8 mouse cellular contexts compared by ENCODE assay signal in genomic region chr11:6405591-6406081, GRCm38 (mm10). TPM values are rescaled to one million over a fixed set of nuclear protein-coding genes. Genes with fewer than 3 reads are reported as not detected.
DNase-seq lines count a peak whose midpoint lies in the region; ATAC-seq and TF ChIP-seq lines count a peak whose summit lies in the region.

No protein-coding gene starts in this region.

- H3K27me3 ChIP-seq in liver, embryonic 13.5 days, result no peaks in the 10 kb centered on the region
- H3K27me3 ChIP-seq in liver, postnatal 0 days (ENCODE audit: insufficient read depth, low read length), result no peaks in the 10 kb centered on the region
- no peaks in the 10 kb centered on the region for H3K27me3 ChIP-seq in heart, adult 2 months (ENCODE audit: control insufficient read depth, insufficient read depth, low read length)
- no peaks in the 10 kb centered on the region for H3K27me3 ChIP-seq in kidney, adult 2 months (replicated peaks; ENCODE audit: control insufficient read depth, insufficient read depth, low read length)
- H3K27me3 ChIP-seq in neural tube, embryonic 13.5 days, result no peaks in the 10 kb centered on the region

- H3K4me3 ChIP-seq in liver, embryonic 13.5 days (replicated peaks), result no peak overlapping the region
- H3K4me3 ChIP-seq in liver, postnatal 0 days (ENCODE audit: low read depth, low read length), result no peak overlapping the region
- H3K4me3 ChIP-seq in brown adipose tissue, adult 24 weeks (ENCODE audit: insufficient read depth, low read depth, low read length), result no peak overlapping the region
- H3K4me3 ChIP-seq in heart, adult 2 months, result no peak overlapping the region; the same call in 1 of the 2 replicates
- no peak overlapping the region for H3K4me3 ChIP-seq in kidney, adult 2 months (ENCODE audit: insufficient read depth, low read depth, low read length)
- no peak overlapping the region for H3K4me3 ChIP-seq in neural tube, embryonic 13.5 days

- H3K79me2 ChIP-seq in heart, adult 2 months (replicated peaks; ENCODE audit: control insufficient read depth, insufficient read depth, low read length), result no peaks in the 10 kb centered on the region

- intact Hi-C loops in heart, adult 2 months (cut with DNase I), result no loop called here

- no peak overlapping the region for H3K27ac ChIP-seq in liver, embryonic 13.5 days
- H3K27ac ChIP-seq in liver, postnatal 0 days (ENCODE audit: low read depth), result no peak overlapping the region
- H3K27ac ChIP-seq in brown adipose tissue, adult 24 weeks (replicated peaks; ENCODE audit: low read depth, low read length), result peak overlapping the region; percentile 31
- H3K27ac ChIP-seq in heart, adult 2 months, result peak overlapping the region; percentile 86
- H3K27ac ChIP-seq in kidney, adult 2 months (ENCODE audit: insufficient read depth, low read depth, low read length), result peak overlapping the region; percentile 92
- peak overlapping the region; percentile 80 for H3K27ac ChIP-seq in neural tube, embryonic 13.5 days (replicated peaks)

- ATAC-seq in liver, embryonic 13.5 days (ENCODE audit: low read depth), result no peak
- ATAC-seq in liver, postnatal 0 days, result no peak
- no peak for ATAC-seq in neural tube, embryonic 13.5 days (ENCODE audit: low read depth)

- no peak for TF ChIP-seq CTCF in liver, postnatal 0 days (IDR thresholded peaks at IDR 0.05; ENCODE audit: low read depth)
- no peak for TF ChIP-seq CTCF in heart, adult 2 months (IDR thresholded peaks at IDR 0.05)
- no peak for TF ChIP-seq CTCF in kidney, adult 2 months (conservative IDR thresholded peaks at IDR 0.05; ENCODE audit: insufficient read depth, insufficient read length, low read depth, low read length)

- TF ChIP-seq POLR2A in heart, adult 2 months (IDR thresholded peaks at IDR 0.05; ENCODE audit: insufficient read depth, low read depth, low read length), result no peak
- no peak for TF ChIP-seq POLR2A in kidney, adult 2 months (IDR thresholded peaks at IDR 0.05; ENCODE audit: low read depth, low read length)

- DNase-seq in liver, embryonic 13.5 days, result no peak
- no peak for DNase-seq in liver, postnatal 0 days
- DNase-seq in heart, adult 2 months, result peak; percentile 71 to 76
- DNase-seq in kidney, adult 2 months, result peak; percentile 84
- DNase-seq in retina, postnatal 1 day, result no peak
- DNase-seq in urinary bladder, postnatal 10 days (ENCODE audit: low spot score), result no peak

- TF ChIP-seq EP300 in liver, postnatal 0 days (IDR thresholded peaks at IDR 0.05; ENCODE audit: low read depth), result no peak
- no peak for TF ChIP-seq EP300 in heart, adult 2 months (IDR thresholded peaks at IDR 0.05; ENCODE audit: insufficient read depth, low read depth, low read length)

- H3K9me3 ChIP-seq in liver, embryonic 13.5 days (replicated peaks), result no peaks in the 10 kb centered on the region
- no peaks in the 10 kb centered on the region for H3K9me3 ChIP-seq in liver, postnatal 0 days (ENCODE audit: low read length)
- no peaks in the 10 kb centered on the region for H3K9me3 ChIP-seq in neural tube, embryonic 13.5 days

- H3K9ac ChIP-seq in liver, embryonic 13.5 days, result peak overlapping the region; percentile 46
- no peak overlapping the region for H3K9ac ChIP-seq in liver, postnatal 0 days (replicated peaks)
- peak overlapping the region; percentile 28 for H3K9ac ChIP-seq in heart, adult 2 months (ENCODE audit: low read depth, low read length)
- peak overlapping the region; percentile 41; the same call in 1 of the 2 replicates for H3K9ac ChIP-seq in neural tube, embryonic 13.5 days

- 84% methylated on average over 4 of the region's 4 CpGs for WGBS in liver, embryonic 13.5 days (ENCODE audit: insufficient replicate concordance)
- 78% methylated on average over 4 of the region's 4 CpGs for WGBS in liver, postnatal 0 days (ENCODE audit: insufficient replicate concordance)
- 36% methylated on average over 4 of the region's 4 CpGs for WGBS in heart, adult 2 months
- 55% methylated on average over 4 of the region's 4 CpGs for WGBS in kidney, adult 2 months
- WGBS in neural tube, embryonic 13.5 days, result 79% methylated on average over 4 of the region's 4 CpGs

- H3K4me1 ChIP-seq in liver, embryonic 13.5 days (replicated peaks), result peaks cover 25% of the 10 kb centered on the region
- H3K4me1 ChIP-seq in liver, postnatal 0 days (ENCODE audit: insufficient read depth), result no peaks in the 10 kb centered on the region
- H3K4me1 ChIP-seq in brown adipose tissue, adult 24 weeks (ENCODE audit: control insufficient read depth, insufficient read depth, insufficient read length, low read length), result peaks cover 23% of the 10 kb centered on the region
- peaks cover 28% of the 10 kb centered on the region for H3K4me1 ChIP-seq in heart, adult 2 months (ENCODE audit: control insufficient read depth, insufficient read depth, low read length)
- peaks cover 13% of the 10 kb centered on the region for H3K4me1 ChIP-seq in kidney, adult 2 months (ENCODE audit: control insufficient read depth, insufficient read depth, low read length)
- peaks cover 26% of the 10 kb centered on the region for H3K4me1 ChIP-seq in neural tube, embryonic 13.5 days (replicated peaks)

- H3K36me3 ChIP-seq in liver, embryonic 13.5 days, result peaks cover 53% of the 10 kb centered on the region
- H3K36me3 ChIP-seq in liver, postnatal 0 days (replicated peaks; ENCODE audit: insufficient read depth, low read length), result peaks cover 51% of the 10 kb centered on the region
- H3K36me3 ChIP-seq in heart, adult 2 months (ENCODE audit: control insufficient read depth, insufficient read depth, low read length), result no peaks in the 10 kb centered on the region; the same call in none of the 2 replicates
- H3K36me3 ChIP-seq in kidney, adult 2 months (ENCODE audit: control insufficient read depth, insufficient read depth, low read length), result no peaks in the 10 kb centered on the region; the same call in 1 of the 2 replicates
- H3K36me3 ChIP-seq in neural tube, embryonic 13.5 days, result peaks cover 58% of the 10 kb centered on the region

- H3K4me2 ChIP-seq in liver, embryonic 13.5 days, result no peak overlapping the region
- no peak overlapping the region for H3K4me2 ChIP-seq in liver, postnatal 0 days (ENCODE audit: low read depth, low read length)
- no peak overlapping the region for H3K4me2 ChIP-seq in neural tube, embryonic 13.5 days

RNA-seq across cellular contexts. Expression of gene Ppia, which starts 9.6 kb away (rescaled TPM):
- polyA plus RNA-seq in liver, embryonic 13.5 days (2015; fragmentation: Nextera tagmentation; extraction: Ambion mirVana), result 3,630 and 3,871 TPM in 2 replicates
- 2,313 and 2,332 TPM in 2 replicates for polyA plus RNA-seq in liver, postnatal 0 days (2015; fragmentation: Nextera tagmentation; extraction: Ambion mirVana)
- polyA plus RNA-seq in brown adipose tissue, adult 24 weeks (2012; ENCODE audit: insufficient read depth, insufficient read length, missing spikeins), result 1,997 and 2,277 TPM in 2 replicates
- total RNA-seq in heart, adult 2 months (2021), result 100 to 1,000 TPM; 304 to 328 TPM
- 298 and 449 TPM in 2 replicates for polyA plus RNA-seq in heart, adult 2 months (2012; rRNA removed)
- polyA plus RNA-seq in kidney, adult 2 months (2012; rRNA removed), result 1,045 and 1,237 TPM in 2 replicates
- polyA plus RNA-seq in neural tube, embryonic 13.5 days (2015; fragmentation: Nextera tagmentation; extraction: Ambion mirVana), result 4,471 and 4,554 TPM in 2 replicates

RNA-seq across cellular contexts. Expression of gene Zmiz2, which starts 16.8 kb away (rescaled TPM):
- 4.4 and 4.7 TPM in 2 replicates for polyA plus RNA-seq in liver, embryonic 13.5 days (2015; fragmentation: Nextera tagmentation; extraction: Ambion mirVana)
- polyA plus RNA-seq in liver, postnatal 0 days (2015; fragmentation: Nextera tagmentation; extraction: Ambion mirVana), result 3.4 and 3.7 TPM in 2 replicates
- 20.4 and 25.1 TPM in 2 replicates for polyA plus RNA-seq in brown adipose tissue, adult 24 weeks (2012; ENCODE audit: insufficient read depth, insufficient read length, missing spikeins)
- total RNA-seq in heart, adult 2 months (2021), result 10 to 100 TPM; 36.6 to 39.3 TPM
- polyA plus RNA-seq in heart, adult 2 months (2012; rRNA removed), result 26.2 and 35.7 TPM in 2 replicates
- 47.7 and 53.7 TPM in 2 replicates for polyA plus RNA-seq in kidney, adult 2 months (2012; rRNA removed)
- polyA plus RNA-seq in neural tube, embryonic 13.5 days (2015; fragmentation: Nextera tagmentation; extraction: Ambion mirVana), result 21.1 and 25.8 TPM in 2 replicates

RNA-seq across cellular contexts. Expression of gene H2afv, which starts 38.6 kb away (rescaled TPM):
- 109 and 112 TPM in 2 replicates for polyA plus RNA-seq in liver, embryonic 13.5 days (2015; fragmentation: Nextera tagmentation; extraction: Ambion mirVana)
- polyA plus RNA-seq in liver, postnatal 0 days (2015; fragmentation: Nextera tagmentation; extraction: Ambion mirVana), result 135 and 137 TPM in 2 replicates
- polyA plus RNA-seq in brown adipose tissue, adult 24 weeks (2012; ENCODE audit: insufficient read depth, insufficient read length, missing spikeins), result 54.3 and 66.3 TPM in 2 replicates
- 10 to 100 TPM; 75.8 to 80.8 TPM for total RNA-seq in heart, adult 2 months (2021)
- 46.3 and 59.2 TPM in 2 replicates for polyA plus RNA-seq in heart, adult 2 months (2012; rRNA removed)
- 60.8 and 76.1 TPM in 2 replicates for polyA plus RNA-seq in kidney, adult 2 months (2012; rRNA removed)
- polyA plus RNA-seq in neural tube, embryonic 13.5 days (2015; fragmentation: Nextera tagmentation; extraction: Ambion mirVana), result 342 and 380 TPM in 2 replicates

Comparison
In these comparisons a context has a peak if more than half of its experiments do, and no peak if none do; other contexts are left out.
1. DNase-seq: peak in heart, adult 2 months (2 of 2) and kidney, adult 2 months (single experiment); none in liver, embryonic 13.5 days (single experiment), liver, postnatal 0 days (single experiment), retina, postnatal 1 day (single experiment) and urinary bladder, postnatal 10 days (single experiment).
2. H3K27ac ChIP-seq: peak in brown adipose tissue, adult 24 weeks (single experiment), heart, adult 2 months (single experiment), kidney, adult 2 months (single experiment) and neural tube, embryonic 13.5 days (single experiment); none in liver, embryonic 13.5 days (single experiment) and liver, postnatal 0 days (single experiment).